Mouse (Mus musculus): ENCODE measurements around the gene Col20a1.

GRCm38 (mm10) chr2:180994360-180994759, 8.0 kb downstream of the Col20a1 start:
- no peak for TF ChIP-seq POLR2A (IDR thresholded peaks at IDR 0.05; ENCODE audit: extremely low read depth, insufficient read depth, low read length)
- TF ChIP-seq CTCF (IDR thresholded peaks at IDR 0.05; ENCODE audit: extremely low read depth, insufficient read depth, low read length), result no peak
